Mouse (Mus musculus) small intestine, adult 2 months (tissue): ENCODE data around the gene Pde4b. TPM values are rescaled to one million over a fixed set of nuclear protein-coding genes. Genes with fewer than 3 reads are reported as not detected.

Experiments
- H3K27ac ChIP-seq: fragments of 200-500 bp; 2 replicates; pipeline ENCODE4 v1.5.1; 2012; ENCODE audit warnings: low read depth, low read length, control low read depth, inconsistent platforms; ENCODE audit not compliant: insufficient read depth
- H3K27me3 ChIP-seq: fragments of 200-500 bp; 2 replicates; pipeline ENCODE4 v1.6.1; 2012; ENCODE audit warnings: mild to moderate bottlenecking, moderate library complexity, low read length, inconsistent platforms; ENCODE audit not compliant: control insufficient read depth, insufficient read depth
- H3K36me3 ChIP-seq: fragments of 200-500 bp; 2 replicates; pipeline ENCODE4 v1.6.1; 2012; ENCODE audit warnings: mild to moderate bottlenecking, low read length, control low read depth, inconsistent platforms; ENCODE audit not compliant: control insufficient read depth, insufficient read depth
- H3K4me1 ChIP-seq: fragments of 200-500 bp; 2 replicates; pipeline ENCODE4 v1.6.1; 2012; ENCODE audit warnings: low read length, inconsistent platforms, mixed read lengths; ENCODE audit not compliant: control insufficient read depth, insufficient read depth, insufficient read length
- H3K4me3 ChIP-seq: fragments of 200-500 bp; 2 replicates; pipeline ENCODE4 v1.5.1; 2012; ENCODE audit warnings: low read depth, mild to moderate bottlenecking, control low read depth, inconsistent platforms, low read length, moderate library complexity
- CTCF ChIP-seq: fragments of 200-500 bp; IDR thresholded peaks from 2 replicates; pipeline ENCODE4 v1.5.1; 2012; ENCODE audit warnings: low read depth, mild to moderate bottlenecking, control low read depth, inconsistent platforms, low read length, moderate library complexity, mixed read lengths; ENCODE audit not compliant: insufficient replicate concordance, insufficient read length; ENCODE audit errors: extremely low read depth
- POLR2A ChIP-seq: fragments of 200-500 bp; IDR thresholded peaks from 2 replicates; pipeline ENCODE4 v1.6.1; 2012; ENCODE audit warnings: low read depth, mild to moderate bottlenecking, control low read depth, inconsistent platforms, low read length, moderate library complexity
- WGBS: fragments of 180-500 bp; shearing (Covaris S2); methylation state at CpG from one replicate; pipeline ENCODE4 v1.1.7; 2018; 5-methylcytosine and 5-hydroxymethylcytosine counted together
- polyA plus RNA-seq: library from polyadenylated mRNA; depleted of rRNA; stranded (reverse); fragments of >200 nt; gene quantifications from 2 replicates; pipeline ENCODE4 v1.2.3, GENCODE M21; 2012

Gene Pde4b
- polyA plus RNA-seq, 1 experiment = 2.5 TPM

GRCm38 (mm10) chr4:102439401-102440118 is 352.2 kb downstream of the Pde4b start:
- no peak overlapping the region for H3K4me3 ChIP-seq
- H3K27ac ChIP-seq = no peak overlapping the region; the same call in 1 of the 2 replicates
- H3K27me3 ChIP-seq = no peaks in the 10 kb centered on the region
- no peaks in the 10 kb centered on the region for H3K36me3 ChIP-seq
- TF ChIP-seq CTCF = no peak
- no peak for TF ChIP-seq POLR2A
- peaks cover 7% of the 10 kb centered on the region; the same call in 1 of the 2 replicates for H3K4me1 ChIP-seq
- WGBS = 49% methylated on average over 5 of the region's 5 CpGs

DNA sequence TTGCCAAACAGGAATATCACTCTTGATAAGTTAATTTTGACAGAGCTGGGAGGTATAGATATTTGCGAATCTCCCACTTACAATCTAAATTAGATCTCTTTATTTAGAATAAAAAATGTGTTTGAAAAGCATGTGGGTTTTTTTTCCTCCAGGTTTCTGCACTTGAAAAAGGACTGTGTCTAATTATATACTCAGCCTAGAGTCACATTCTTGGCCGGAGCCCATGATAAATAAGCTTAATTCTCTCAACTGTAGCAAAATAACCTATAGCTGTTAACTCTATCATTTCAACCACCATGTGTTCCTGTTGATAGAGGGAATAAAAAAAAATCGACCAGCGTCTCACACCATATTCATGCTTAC is 352.8 kb downstream of the Pde4b start:
- Histone ChIP-seq H3K27me3 (no peaks in the 10 kb centered on the region), H3K4me1 (peaks cover 7% of the 10 kb centered on the region; the same call in 1 of the 2 replicates), H3K27ac (no peak overlapping the region), H3K4me3 (no peak overlapping the region), H3K36me3 (no peaks in the 10 kb centered on the region)
- WGBS = 78% methylated on average over 4 of the region's 4 CpGs
- no peak for TF ChIP-seq CTCF
- no peak for TF ChIP-seq POLR2A

DNA sequence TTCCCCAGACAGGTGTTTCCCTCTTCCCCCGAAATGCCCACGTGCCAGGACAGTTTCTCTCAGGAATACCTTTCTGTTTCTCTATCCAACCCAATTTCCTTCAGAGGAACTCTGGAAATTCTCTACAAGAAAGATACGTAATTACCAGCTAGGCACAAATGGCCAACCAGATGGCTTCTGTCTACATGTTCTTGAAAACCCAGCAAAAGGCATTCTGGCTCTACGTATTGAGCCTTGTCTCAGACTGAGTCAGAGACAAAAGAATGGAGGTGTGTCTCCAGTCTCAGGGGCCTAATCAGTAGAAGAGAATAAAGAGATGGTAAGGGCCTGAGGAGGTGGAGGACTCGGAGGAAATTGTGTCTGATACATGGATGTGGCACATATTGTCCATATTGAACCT is 356.2 kb downstream of the Pde4b start:
- Histone ChIP-seq H3K27me3 (no peaks in the 10 kb centered on the region), H3K4me1 (peaks cover 7% of the 10 kb centered on the region; the same call in 1 of the 2 replicates), H3K4me3 (no peak overlapping the region), H3K27ac (peak overlapping the region; percentile 81), H3K36me3 (no peaks in the 10 kb centered on the region)
- TF ChIP-seq CTCF = no peak
- no peak for TF ChIP-seq POLR2A
- WGBS = 34% methylated on average over 5 of the region's 5 CpGs

GRCm38 (mm10) chr4:102444501-102444900 is 357.2 kb downstream of the Pde4b start:
- WGBS = 85% methylated on average over 3 of the region's 3 CpGs

DNA sequence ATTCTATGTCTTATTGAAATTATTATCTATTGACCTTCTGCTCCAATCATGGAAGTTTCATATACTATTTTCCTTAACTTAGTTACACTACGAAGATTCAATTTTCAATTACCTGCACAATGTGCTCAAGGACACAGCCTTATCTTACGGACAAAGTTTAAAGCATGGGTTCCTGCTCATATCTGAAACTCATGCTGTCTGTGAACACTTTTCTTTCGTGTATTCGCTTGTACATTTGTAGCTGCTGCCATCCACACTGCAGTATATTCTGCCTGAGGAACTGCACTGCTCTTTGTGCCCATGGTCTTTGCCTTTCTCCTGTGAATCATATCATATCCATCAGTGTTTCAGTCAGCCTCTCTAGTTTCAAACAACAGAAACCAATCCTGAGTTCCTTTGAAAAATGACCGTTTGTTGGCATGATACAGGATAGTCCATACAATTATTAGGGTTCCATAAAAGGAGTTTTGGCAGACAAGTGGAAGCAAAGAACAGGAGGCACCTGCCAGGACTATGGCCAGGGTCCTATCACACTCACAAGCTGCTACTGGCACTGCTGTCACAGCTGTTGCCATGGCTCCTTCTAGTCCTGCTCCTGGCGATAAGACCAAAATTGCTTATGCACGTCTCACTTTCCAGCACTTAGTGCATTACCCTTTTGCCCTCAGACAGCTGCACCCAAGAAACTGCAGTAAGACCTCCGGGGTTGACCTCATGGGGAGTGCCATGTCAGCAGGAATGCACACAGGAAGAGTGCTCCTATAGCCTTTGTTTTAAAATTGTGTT is 359.0 kb downstream of the Pde4b start:
- H3K27me3 ChIP-seq = no peaks in the 10 kb centered on the region
- TF ChIP-seq CTCF (no peak), POLR2A (no peak)
- H3K4me1 ChIP-seq = peaks cover 4% of the 10 kb centered on the region; the same call in 1 of the 2 replicates
- 30% methylated on average over 8 of the region's 8 CpGs for WGBS
- H3K36me3 ChIP-seq = no peaks in the 10 kb centered on the region
- H3K27ac ChIP-seq = peak overlapping the region; percentile 85
- no peak overlapping the region for H3K4me3 ChIP-seq

More at GRCm38 (mm10) chr4:102444501-102444900, 357.2 kb downstream of the Pde4b start:
- H3K36me3 ChIP-seq = no peaks in the 10 kb centered on the region
- no peak for TF ChIP-seq POLR2A
- no peak for TF ChIP-seq CTCF
- peaks cover 6% of the 10 kb centered on the region; the same call in 1 of the 2 replicates for H3K4me1 ChIP-seq
- no peak overlapping the region for H3K27ac ChIP-seq
- no peaks in the 10 kb centered on the region for H3K27me3 ChIP-seq
- H3K4me3 ChIP-seq = no peak overlapping the region

DNA sequence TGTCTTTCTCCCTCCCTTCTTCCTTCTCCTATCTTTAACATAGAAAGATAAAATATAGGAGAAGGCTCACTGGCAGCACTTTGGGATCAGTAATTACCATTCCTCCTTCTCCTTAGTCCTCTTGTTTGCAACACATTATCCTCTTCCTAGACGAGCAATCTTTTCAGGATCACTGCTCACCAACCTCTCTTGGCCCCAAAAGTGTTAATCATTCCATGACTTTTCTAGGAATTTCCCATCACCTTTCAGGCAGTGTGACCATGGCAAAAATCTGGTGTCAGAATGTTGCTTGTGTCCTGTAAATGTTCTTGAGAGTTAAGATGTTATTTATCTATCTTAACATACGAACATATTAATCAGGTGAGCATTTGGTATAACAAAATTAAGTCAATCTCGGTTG is 369.1 kb downstream of the Pde4b start:
- Histone ChIP-seq H3K36me3 (no peaks in the 10 kb centered on the region), H3K4me3 (no peak overlapping the region), H3K27ac (no peak overlapping the region), H3K27me3 (no peaks in the 10 kb centered on the region), H3K4me1 (no peaks in the 10 kb centered on the region)
- TF ChIP-seq POLR2A = no peak
- TF ChIP-seq CTCF = no peak
- WGBS = 73% methylated on average over 3 of the region's 3 CpGs

GRCm38 (mm10) chr4:102459216-102459999 is 372.1 kb downstream of the Pde4b start:
- Histone ChIP-seq H3K36me3 (no peaks in the 10 kb centered on the region), H3K4me1 (no peaks in the 10 kb centered on the region), H3K27me3 (no peaks in the 10 kb centered on the region), H3K4me3 (no peak overlapping the region), H3K27ac (no peak overlapping the region)
- TF ChIP-seq POLR2A = no peak
- no peak for TF ChIP-seq CTCF
- WGBS = 48% methylated on average over 5 of the region's 5 CpGs
